Mouse (Mus musculus) regulatory T cell (primary cell): Measurements from ENCODE around the gene Sdha.

ENCODE experiments used
- in situ Hi-C: fragments of 300-600 bp; cut with MboI, MseI; formaldehyde crosslinking; loops from one replicate; pipeline ENCODE4 v1.15.1; 2025; ENCODE audit warnings: high pct_unique_total_duplicates

The Sdha gene

GRCm38 (mm10) chr13:74349566-74350434 is at the start of gene Sdha, which contains the start of gene Ccdc127:
Gene Sdha, minus strand, starts transcription at chr13:74350280.
Gene Ccdc127, plus strand, starts transcription at chr13:74350309.
- in situ Hi-C loops = loop anchor here (10.0 to 25.0 kb wide), 2 partner anchors 185 to 1488 kb away; partner anchors contain the start of gene Glrx

- in situ Hi-C loops = no loop called here
Observed at GRCm38 (mm10) chr13:74399298-74399839, 49.3 kb upstream of the Sdha start, which contains the start of gene Ftl1-ps1. Gene Ftl1-ps1, plus strand, starts transcription at chr13:74399694.

- in situ Hi-C loops = no loop called here
Observed at GRCm38 (mm10) chr13:74391156-74391555, 41.1 kb upstream of the Sdha start.

GRCm38 (mm10) chr13:74390371-74390990 is 40.4 kb upstream of the Sdha start, which contains the start of gene Zfp72:
Gene Zfp72, minus strand, starts transcription at chr13:74390836.
- in situ Hi-C loops = no loop called here

- in situ Hi-C loops = no loop called here
Observed at GRCm38 (mm10) chr13:74389730-74390129, 39.6 kb upstream of the Sdha start.

- in situ Hi-C loops = no loop called here
Observed at GRCm38 (mm10) chr13:74382289-74382688, 32.2 kb upstream of the Sdha start.

GRCm38 (mm10) chr13:74381533-74382276 is 31.6 kb upstream of the Sdha start:
- in situ Hi-C loops = no loop called here

- in situ Hi-C loops = loop anchor here (25.0 kb wide), 1 partner anchor 1473 kb away; the partner anchor contains the start of gene Glrx
Observed at GRCm38 (mm10) chr13:74363859-74364235, 13.8 kb upstream of the Sdha start, which contains the start of gene Lrrc14b. Gene Lrrc14b, minus strand, starts transcription at chr13:74364005.

- in situ Hi-C loops = loop anchor here (25.0 kb wide), 1 partner anchor 1474 kb away; the partner anchor contains the start of gene Glrx
Observed at GRCm38 (mm10) chr13:74363176-74363858, 13.2 kb upstream of the Sdha start.

GRCm38 (mm10) chr13:74362218-74362617 is 12.1 kb upstream of the Sdha start:
- in situ Hi-C loops = loop anchor here (25.0 kb wide), 1 partner anchor 1475 kb away; the partner anchor contains the start of gene Glrx

- in situ Hi-C loops = loop anchor here (25.0 kb wide), 1 partner anchor 1481 kb away; the partner anchor contains the start of gene Glrx
Observed at GRCm38 (mm10) chr13:74356491-74356890, 6.4 kb upstream of the Sdha start.

GRCm38 (mm10) chr13:74350435-74350906 is 391 bp upstream of the Sdha start:
- in situ Hi-C loops = loop anchor here (25.0 kb wide), 1 partner anchor 1487 kb away; the partner anchor contains the start of gene Glrx

- in situ Hi-C loops = loop anchor here (10.0 kb wide), 1 partner anchor 194 kb away; no protein-coding TSS in a partner anchor
Observed at GRCm38 (mm10) chr13:74341036-74341435, 9.0 kb downstream of the Sdha start.

GRCm38 (mm10) chr13:74329321-74329720 is 20.8 kb downstream of the Sdha start:
- in situ Hi-C loops = no loop called here

GRCm38 (mm10) chr13:74317170-74317849 is 32.8 kb downstream of the Sdha start, which contains the start of gene Pdcd6:
Gene Pdcd6, minus strand, starts transcription at chr13:74317580.
- in situ Hi-C loops = loop anchor here (5.0 kb wide), 1 partner anchor 605 kb away; no protein-coding TSS in a partner anchor

- in situ Hi-C loops = loop anchor here (5.0 kb wide), 1 partner anchor 604 kb away; no protein-coding TSS in a partner anchor
Observed at GRCm38 (mm10) chr13:74316789-74317169, 33.3 kb downstream of the Sdha start.

GRCm38 (mm10) chr13:74316386-74316785 is 33.7 kb downstream of the Sdha start:
- in situ Hi-C loops = loop anchor here (5.0 kb wide), 1 partner anchor 604 kb away; no protein-coding TSS in a partner anchor

- in situ Hi-C loops = loop anchor here (5.0 kb wide), 1 partner anchor 602 kb away; no protein-coding TSS in a partner anchor
Observed at GRCm38 (mm10) chr13:74314616-74315015, 35.5 kb downstream of the Sdha start.

- in situ Hi-C loops = no loop called here
Observed at GRCm38 (mm10) chr13:74305780-74306179, 44.3 kb downstream of the Sdha start.
